Mouse (Mus musculus) CD4-positive, CD25-positive, alpha-beta regulatory T cell, adult 2 months (primary cell): Measurements from ENCODE around the gene Cwc22.

ENCODE experiments used
- DNase-seq: peaks from one replicate; pipeline ENCODE4 v3.0.0-alpha.2; 2012; ENCODE audit warnings: low read depth, low spot score

The Cwc22 gene

DNA sequence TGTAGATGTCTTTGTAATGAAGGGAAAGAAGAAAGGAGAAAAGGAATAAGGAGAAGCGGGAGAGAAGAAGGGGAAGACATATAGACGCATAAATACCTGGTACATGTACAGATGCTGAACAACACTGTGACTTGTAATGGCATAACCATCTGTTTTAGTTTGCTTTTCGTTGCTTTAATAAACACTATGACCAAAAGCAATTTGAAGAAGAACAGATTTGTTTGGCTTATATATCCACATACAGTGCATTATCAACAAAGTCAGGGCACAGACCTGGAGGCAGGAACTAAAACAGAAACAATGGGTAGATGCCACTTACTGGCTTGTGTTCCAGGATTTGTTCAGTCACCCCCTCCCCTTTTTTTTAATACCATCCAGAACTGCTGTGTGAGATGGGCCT, 24.4 kb upstream of the Cwc22 start:
- DNase-seq, result no peak

DNA sequence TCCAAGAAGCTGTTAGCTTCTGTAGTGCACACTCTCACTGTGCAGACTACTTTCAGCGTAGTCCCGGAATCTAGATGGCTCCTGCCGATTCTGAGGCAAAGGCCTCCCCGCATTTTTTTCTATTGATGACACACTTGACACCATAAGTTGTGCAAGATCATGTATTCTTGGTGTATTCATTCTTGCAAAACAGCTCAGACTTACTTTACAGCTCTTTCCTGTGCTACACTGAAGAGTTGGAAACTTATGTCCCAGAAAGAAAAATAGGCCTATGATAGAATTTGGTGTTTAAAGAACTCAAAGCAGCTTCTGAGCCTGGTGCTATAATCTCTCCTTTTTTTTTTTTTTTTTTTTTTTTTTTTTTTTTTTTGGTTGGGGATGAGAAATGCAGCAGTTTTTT, 23.8 kb upstream of the Cwc22 start:
- DNase-seq, result no peak

DNA sequence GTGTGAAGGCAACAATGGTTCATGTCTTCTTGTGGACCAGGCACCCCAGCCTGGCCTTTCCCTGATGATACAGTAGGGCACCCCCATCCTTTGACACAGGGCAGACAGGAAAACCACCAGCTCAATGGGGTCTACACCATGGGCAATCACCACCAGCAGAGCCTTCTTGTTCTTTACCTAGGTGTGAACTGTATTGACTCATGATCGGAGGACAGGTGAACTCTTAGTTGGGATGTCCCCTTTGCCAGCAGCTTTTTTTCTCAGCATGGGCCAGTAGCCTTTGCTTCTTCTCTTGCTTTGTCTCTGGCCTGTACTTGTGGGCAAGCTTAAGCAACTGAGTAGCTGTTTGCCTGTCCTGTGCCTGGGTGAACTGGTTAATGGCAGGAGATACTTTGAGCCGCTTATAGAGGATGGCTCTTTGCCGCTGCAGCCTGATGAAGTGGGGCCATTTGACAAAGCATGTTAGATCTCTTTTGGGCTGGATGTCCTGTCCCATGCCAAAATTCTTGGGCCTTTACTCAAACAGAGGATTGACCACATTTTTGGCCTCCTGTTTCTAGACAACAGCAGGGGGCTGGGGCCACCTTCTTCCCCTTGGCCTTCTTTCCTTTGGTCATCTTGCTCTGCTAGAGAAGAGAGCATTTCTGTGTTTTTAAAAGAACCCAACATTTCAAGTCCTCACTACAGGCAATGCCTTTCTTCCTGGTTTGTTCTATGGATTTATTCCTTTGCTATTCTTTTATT, 16.4 kb upstream of the Cwc22 start:
- DNase-seq, result no peak

DNA sequence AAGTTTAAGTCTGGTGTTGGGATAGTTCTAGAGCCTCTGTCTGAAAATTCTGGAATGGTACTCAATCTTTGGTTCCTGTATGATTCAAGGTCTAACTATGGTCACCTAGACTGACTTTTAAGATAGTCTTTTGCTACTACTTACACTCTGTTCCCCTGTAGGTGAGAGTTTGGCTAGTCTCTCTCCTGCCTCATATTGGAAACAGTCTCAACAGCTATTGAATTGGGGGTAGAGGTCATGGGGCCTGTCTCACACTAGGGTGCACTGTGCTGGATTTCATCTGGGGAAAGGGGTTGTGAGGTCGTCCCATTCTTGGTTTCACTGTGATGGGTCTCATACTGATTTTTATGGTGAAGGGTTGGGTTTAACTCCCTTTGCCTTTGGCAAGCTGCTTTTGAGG, 15.1 kb upstream of the Cwc22 start:
- no peak for DNase-seq

DNA sequence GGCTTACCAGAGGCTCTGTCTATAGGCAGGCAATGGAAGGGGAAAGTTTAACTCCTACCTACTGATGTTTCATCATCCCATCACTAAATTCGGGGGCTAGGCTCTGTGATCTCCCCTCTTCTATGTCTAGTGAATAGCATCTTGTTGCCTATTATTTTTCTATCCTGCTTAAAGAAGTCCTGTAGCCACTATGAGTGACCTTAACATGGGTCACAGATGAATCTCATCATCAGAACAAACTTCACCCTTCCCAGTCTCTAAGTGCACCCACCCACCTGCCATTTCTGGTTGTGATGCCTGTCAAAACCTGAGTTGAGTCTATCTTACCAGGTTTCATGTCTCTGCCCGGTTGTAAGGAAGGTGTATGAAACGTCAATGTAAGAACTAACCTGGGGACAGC, 14.5 kb upstream of the Cwc22 start:
- no peak for DNase-seq

DNA sequence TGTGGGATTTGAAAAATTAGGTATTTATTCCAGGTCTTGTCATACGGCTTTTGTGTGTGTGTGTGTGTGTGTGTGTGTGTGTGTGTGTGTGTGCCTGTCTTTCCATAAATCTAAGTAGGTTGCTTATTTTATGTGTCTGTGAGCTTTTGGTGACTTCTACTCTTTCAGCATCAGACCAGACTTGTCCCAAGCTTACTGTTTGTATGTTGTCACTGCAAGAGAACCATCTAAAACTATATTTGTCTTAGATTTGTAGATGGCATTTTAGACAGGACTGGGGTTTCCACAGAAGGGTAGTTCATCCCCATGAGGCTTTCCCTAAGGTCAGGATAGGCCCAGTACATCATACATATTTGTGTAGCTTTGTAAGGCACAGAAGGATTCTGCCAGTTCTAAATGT, 13.2 kb upstream of the Cwc22 start:
- no peak for DNase-seq

DNA sequence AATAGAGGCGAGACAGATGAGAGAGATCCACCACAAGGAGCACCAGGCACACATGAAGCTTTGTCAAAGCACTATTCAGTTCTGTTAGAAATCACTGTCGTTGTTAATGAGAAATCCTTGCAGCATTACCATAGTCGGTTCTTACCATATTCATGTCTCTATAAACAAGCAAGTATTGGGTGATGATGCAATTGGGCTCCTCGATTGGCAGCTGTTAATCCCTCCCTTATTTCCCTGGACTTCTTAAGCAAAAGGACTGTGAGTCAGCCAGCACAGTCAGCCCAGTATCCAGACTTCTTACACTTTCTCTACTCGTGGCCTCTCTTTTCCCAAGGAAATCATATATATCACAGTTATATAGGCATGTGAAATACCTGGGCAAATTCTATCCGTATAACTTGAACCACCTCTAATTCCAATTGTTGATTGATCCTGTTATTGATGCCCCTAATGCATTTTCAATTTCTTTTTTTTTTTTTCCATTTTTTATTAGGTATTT, 5.3 kb upstream of the Cwc22 start:
- DNase-seq, result no peak

DNA sequence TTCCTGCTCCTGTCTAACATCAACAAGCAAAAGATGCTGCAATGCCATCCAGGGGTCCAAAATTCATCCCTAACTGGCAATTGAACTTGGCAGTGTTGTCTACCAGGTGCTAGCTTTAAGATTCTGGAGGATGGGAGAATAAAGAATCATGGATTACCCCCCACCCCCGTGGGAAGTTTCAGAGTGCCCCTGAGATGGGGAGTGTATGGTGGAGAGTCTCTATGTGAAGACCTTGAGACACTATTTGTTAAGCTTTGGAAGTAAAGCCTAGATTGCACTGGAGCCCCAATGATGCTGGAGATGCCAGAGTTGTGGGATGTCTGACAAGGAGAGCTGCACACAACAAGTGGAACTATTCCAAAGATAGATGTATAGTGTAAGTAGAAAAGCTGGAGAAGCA, 3.9 kb upstream of the Cwc22 start:
- DNase-seq, result no peak

DNA sequence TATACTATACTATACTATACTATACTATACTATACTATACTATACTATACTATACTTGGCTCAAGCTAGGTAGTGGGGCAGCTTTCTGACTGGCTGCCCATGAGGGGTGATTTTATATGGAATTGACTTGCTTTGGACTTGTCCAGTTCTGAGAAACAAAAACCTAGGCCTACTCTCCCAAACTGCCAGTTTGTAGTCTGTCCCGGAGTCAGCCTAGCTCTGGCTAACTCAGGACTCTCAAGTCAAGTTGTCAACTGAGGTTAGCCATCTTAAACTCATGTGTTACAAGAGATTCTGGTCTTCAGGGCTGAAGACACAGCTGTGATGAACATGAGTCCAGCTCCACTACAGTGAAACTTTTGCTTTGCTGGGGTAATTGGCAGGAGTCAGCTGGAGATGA, 3.3 kb upstream of the Cwc22 start:
- no peak for DNase-seq

DNA sequence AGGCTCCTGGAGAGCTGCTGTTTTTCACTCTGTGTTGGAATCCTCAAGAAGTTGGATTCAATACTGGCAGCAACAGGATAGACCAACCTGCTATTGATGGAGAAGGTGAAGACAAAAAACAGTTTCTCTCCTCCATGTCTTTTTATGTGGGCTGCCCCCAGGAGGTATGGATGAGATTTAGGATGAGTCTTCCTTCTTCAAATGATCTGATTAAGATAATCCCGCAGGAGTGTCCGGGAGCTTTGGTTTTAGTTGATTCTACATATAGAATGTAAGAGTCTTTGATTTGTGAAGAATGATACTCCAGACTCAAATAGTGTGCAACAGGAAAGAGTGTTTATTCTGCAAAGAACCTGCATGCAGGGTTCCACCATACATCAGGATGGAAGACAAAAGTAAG, 2.7 kb upstream of the Cwc22 start:
- DNase-seq, result no peak

DNA sequence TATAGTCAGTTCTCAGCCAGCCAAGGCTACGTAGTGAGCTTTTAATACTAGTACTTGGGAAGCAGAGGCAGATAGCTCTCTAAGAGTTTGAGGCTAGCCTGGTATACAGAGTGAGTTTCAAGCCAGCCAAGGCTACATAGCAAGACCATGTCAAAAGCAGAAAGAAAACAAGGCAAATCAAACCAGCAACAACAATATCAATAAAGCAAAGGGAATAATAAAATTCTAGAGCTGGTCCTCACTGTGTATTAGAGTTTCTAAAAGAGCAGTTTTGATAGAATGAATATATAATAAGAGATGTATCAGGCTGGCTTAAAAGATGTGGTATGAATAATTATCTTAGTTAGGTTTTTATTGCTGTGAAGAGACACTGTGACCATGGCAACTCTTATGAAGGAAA, 2.0 kb upstream of the Cwc22 start:
- DNase-seq, result no peak

DNA sequence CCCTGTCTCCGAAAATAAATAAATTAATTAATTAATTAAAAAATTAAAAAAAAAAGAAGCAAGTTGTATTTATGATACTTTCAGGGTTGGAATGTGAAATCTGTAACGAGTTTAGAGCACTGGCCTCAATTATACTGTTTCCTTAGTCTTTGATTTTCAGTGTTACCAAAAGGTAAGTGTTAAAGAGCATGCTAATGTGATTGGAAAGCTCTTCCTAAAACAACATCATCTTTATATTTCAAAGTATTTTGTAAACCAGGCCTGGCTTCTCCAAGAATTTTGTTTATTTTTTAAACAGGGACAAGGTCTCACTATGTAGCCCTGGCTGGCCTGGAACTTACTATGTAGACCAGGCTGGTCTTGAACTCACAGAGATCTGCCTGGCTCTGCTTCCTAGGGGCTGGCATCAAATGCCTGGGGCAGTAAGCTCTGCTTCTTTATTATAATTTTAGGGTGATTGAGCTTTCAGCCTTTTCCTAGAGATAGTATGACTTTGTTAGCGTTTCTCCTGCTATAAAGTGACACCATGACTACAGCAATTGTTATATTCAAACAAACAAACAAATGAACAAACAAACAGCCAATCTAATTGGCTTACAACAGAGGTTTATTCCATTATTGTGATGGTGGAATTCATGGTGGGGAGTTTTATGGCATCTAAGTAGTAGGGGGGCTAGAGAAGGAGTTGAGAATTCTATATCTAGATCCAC, 1.1 kb upstream of the Cwc22 start:
- no peak for DNase-seq

DNA sequence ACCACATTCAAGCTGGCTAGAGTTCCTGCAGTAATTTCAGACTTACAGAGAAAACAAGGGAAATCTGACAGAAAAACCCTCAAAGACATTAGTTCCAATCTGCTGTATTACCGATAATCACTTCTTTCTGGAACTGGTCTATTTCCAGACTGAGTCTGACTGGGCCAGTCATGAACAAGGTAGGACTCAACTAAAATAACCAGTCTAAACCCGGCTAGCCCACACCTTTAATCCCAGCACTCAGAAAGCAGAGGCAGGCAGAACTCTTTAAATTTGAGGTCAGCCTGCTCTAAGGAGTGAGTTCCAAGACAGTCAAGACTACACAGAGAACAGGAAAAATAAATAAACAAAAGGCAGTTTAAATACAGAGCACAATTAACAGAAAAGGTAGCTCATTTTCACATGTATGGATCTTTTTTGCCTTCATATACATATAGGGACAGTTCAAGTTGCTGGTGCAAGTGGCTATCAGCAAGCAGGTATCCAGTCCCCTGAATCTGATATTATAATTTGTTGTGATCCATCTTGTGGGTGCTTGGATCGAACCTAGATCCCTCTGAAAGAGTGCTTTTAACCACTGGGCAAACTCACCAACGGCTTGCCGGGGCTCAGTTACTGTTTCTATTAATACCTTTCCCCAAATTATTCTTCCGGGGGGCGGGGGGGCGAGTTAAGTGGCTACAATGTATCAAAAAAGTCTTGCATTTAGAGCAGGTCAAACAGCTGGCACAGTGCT, 1.1 kb downstream of the Cwc22 start:
- no peak for DNase-seq

DNA sequence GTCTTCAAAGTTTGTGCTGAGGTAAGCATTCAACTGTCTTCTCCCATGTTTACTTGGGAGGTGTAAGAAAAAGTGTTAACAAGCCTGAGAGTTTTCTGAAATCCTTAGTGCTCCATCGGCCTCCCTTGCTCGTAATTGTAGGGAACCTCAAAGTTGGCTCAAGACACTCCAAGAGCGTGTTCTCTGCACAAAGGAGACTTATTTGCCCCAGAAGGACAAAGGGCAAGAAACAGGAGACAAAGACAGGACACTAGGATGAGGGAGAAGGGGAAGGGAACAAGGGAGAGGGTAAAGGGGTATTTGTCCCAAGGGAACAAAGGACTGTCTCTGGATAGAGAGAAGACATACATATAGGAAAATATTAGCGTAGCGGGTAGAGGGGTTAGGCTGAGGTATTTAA, 1.9 kb downstream of the Cwc22 start:
- DNase-seq, result no peak

DNA sequence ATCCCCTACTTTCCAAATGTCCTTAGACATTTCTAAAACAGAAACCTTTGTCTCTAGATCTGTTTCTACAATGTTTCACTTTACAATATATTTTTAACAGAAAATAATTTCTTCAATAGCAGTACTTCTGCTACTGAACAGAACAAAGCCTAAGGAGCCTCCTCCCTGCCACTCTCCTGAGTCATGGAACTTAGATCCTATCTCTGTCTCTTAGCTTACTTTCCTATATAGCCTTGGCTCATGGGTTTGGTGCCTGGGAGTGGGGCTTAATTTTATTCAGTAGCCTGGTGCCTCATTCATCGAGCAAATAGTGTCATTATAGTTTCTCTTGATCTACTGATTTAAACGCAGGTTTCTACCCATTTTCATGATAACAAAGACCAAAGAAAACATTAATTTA, 4.2 kb downstream of the Cwc22 start:
- DNase-seq, result no peak

DNA sequence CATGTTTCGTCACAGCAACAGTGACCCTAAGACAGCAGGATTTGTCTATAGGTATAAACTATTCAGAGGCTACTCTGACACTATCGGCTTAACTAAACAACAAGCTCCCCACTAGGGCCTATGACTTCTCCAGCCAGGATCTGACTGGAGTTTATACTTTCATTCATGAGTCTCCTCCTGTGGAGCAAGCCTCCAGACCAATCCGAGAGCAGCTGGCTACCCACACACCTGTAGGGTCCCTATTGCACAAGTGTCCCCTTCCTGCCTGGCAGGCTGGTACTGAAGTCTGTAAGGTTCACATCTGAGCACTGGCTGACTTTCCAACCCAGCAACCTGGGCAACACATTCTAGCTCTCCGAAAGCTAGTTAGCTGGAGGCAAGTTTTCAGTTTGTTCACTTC, 7.9 kb downstream of the Cwc22 start:
- no peak for DNase-seq

DNA sequence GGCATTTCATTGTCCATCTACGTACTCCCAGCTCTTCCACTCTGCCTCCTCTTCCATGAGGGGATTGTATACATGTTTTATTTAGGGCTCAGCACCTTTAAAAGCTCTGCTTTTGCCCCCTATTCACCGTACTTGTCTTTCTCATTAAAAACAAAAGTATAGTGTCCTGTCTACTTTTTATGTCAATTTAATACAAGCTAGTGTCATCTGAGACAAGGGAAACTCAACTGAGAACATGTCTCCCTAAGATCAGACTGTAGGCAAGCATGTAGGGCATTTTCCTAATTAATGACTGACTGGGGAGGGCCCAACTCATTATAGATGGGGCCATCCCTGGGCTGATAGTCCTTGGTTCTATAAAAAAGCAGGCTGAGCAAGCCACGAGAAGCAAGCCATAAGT, 8.4 kb downstream of the Cwc22 start:
- DNase-seq, result no peak

DNA sequence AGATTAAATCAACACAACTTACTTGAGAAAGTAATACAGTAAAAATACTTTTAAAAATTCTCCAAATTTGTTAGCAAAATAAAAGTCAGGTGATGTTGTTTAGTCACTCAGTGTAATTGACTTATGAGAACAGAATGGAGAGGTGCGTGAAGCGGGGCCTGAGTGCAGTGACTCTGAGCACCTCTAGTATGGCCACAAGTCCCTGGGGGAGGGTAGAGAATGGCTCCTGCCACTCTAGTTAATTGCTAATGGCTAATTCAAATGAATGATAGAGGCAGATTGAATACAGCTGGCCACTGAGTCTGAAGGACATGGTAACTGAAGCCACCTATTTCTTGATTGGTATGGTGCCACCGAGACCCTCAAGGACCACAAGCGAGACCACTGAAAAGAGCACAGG, 12.0 kb downstream of the Cwc22 start:
- DNase-seq, result no peak

DNA sequence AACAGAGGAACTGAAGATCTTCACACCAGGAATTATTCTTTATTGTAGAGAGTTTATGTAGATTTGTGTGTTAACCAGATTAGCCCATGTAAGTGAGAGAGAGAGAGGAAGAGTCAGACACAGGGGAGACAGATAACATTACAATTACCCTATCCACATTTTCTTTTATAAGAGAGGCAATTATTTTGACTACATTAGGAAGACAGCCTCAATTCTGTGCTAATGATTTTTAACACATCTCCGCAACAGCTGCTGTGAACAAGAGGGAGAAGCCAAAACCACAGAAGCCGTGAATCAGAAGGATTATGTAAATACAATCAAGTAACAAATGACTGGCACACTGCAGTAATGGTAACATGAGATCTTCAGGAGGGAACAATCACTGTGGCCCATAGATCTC, 12.5 kb downstream of the Cwc22 start:
- no peak for DNase-seq

DNA sequence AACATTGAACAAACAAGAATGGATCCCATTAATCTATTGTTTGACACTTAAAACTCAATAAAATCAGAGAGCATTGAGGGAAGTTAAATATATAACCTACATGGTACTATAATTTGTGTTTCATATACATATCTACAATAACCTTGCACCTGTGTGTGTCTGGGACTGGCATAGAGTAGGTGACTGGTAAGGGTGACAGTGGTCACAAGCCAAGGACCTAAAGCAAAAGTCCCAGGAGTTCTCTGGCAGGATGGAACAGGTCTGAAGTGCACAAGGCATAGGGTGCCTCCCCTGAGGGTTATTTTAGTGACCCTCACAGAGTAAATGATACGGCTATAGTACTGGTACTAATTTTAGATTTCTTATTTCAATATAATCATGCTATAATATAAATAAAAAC, 14.2 kb downstream of the Cwc22 start:
- no peak for DNase-seq

DNA sequence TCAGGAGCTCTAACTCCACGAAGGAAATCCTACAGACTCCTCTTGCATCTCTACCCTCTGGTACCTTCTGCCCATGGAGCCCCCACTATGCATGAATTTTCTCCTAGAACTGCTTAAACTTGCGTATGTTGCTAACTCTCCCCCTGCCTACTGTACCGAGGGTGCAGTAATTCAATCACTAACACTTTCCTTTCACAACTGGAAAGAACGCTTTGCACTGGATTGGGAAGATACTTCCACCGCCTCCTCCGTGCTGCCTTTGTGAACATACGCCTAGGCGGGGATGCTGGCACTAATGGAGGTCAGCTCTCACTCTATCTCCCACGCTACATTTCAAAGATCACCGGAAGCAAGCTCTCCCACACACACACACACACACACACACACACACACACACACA, 17.8 kb downstream of the Cwc22 start:
- DNase-seq, result no peak

DNA sequence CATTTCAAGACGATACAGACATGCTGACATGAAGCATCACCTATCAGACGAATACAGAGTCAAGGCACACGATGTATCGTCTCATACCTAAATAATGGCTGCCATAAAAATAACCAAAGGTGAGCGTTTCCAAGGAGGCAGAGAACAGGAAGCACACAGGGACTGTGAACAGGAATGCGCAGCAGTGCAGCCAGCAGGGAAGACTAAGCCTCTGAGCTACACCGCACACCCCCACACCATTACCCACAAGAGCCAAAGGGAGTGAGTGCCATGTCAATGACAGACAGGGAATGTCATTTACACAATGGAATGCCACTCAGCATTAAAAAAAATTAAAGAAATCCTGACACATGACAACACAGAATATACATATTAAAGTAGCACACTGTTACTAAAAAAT, 19.7 kb downstream of the Cwc22 start:
- DNase-seq, result no peak

DNA sequence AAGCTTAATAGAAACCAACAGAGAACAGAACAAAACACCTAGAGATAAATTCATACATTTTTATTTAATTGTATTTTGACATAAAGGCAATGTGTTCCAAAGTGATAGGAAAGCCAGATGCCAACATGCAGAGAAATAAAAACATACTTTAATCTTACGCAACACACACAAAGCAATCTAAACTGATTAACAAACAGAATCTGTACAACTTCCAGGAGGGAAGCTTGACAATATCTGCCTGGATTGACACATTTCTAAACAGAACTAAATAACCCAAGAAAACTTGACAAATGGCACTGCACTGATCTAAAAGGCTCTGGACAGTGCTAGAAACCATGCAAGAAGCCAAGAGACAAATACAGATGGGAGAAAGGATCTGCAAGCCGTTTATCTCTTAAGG, 20.2 kb downstream of the Cwc22 start:
- no peak for DNase-seq
